Mouse (Mus musculus): ENCODE results near the gene Slc17a5. TPM values are rescaled to one million over a fixed set of nuclear protein-coding genes. Genes with fewer than 3 reads are reported as not detected.

Slc17a5 gene
- 7.0 and 9.0 TPM in 2 replicates for total RNA-seq (2017)

- peak; percentile 98 for ATAC-seq (ENCODE audit: extremely low read depth, insufficient number of reproducible peaks, low FRiP score, poor library complexity, severe bottlenecking)
Observed at GRCm38 (mm10) chr9:78587914-78588313, at the start of gene Slc17a5. Slc17a5 (minus strand) TSS chr9:78588041.

GRCm38 (mm10) chr9:78633976-78634375, 46.1 kb upstream of the Slc17a5 start:
- ATAC-seq (ENCODE audit: extremely low read depth, insufficient number of reproducible peaks, low FRiP score, poor library complexity, severe bottlenecking) = no peak

GRCm38 (mm10) chr9:78631755-78632434, 44.1 kb upstream of the Slc17a5 start:
- ATAC-seq (ENCODE audit: extremely low read depth, insufficient number of reproducible peaks, low FRiP score, poor library complexity, severe bottlenecking) = no peak

- ATAC-seq (ENCODE audit: extremely low read depth, insufficient number of reproducible peaks, low FRiP score, poor library complexity, severe bottlenecking) = no peak
Observed at GRCm38 (mm10) chr9:78629991-78630390, 42.1 kb upstream of the Slc17a5 start.

GRCm38 (mm10) chr9:78623301-78623747, 35.5 kb upstream of the Slc17a5 start:
- ATAC-seq (ENCODE audit: extremely low read depth, insufficient number of reproducible peaks, low FRiP score, poor library complexity, severe bottlenecking) = no peak

DNA sequence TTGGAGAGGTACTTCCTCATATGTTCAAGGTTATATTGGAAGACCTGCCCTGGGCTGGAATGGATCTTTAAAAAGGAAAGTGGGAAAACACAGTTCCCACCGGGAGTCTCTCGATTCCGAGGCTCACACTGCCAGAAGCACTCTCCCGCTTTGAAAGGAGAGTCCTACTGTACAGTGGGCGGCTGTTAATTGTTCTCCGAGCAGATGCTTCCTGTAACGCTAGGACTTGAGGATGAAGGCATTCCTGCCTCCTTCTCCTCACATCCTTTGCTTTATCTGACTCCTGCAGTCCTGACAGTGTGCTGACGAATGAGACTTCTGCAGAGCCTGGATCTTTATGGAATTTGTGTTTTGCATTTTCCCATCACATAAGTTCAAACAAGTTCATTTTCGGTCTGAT, 31.4 kb upstream of the Slc17a5 start:
- ATAC-seq (ENCODE audit: extremely low read depth, insufficient number of reproducible peaks, low FRiP score, poor library complexity, severe bottlenecking) = no peak

DNA sequence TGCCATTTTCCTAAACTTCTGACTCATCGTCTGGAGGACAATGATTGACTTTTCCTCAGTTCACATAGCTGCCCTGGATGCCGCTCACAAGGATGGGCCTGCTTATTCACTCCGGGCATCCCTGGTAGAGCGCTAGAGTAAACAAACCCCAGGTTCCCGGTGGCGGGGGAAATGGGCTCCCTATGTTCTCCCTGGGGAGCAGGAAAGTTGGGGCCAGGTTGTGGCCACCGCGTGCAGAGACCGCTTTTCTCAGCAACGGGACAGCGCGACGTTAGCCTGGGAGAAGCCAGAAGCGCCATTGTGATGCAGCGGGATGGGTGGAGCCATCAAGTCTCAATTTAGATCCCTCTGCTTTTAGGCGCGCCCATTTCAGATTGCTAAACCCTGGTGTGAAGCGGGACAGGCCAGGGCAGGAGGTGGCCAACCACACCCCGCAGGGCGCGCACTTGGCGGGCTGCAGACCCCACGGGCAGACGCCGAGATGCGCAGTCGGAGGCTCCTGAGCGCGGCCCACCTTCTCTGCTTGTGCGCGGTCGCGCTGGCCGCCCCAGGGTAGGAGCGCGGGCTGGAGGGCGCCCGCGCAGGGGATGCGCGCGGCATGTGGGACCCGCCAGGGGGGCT, 27.7 kb upstream of the Slc17a5 start, which contains the start of gene Cd109:
Cd109 (plus strand) TSS at position 146 of the 621 bp plus-strand sequence.
- no peak for ATAC-seq (ENCODE audit: extremely low read depth, insufficient number of reproducible peaks, low FRiP score, poor library complexity, severe bottlenecking)

- no peak for ATAC-seq (ENCODE audit: extremely low read depth, insufficient number of reproducible peaks, low FRiP score, poor library complexity, severe bottlenecking)
Observed at GRCm38 (mm10) chr9:78614201-78614600, 26.4 kb upstream of the Slc17a5 start.

DNA sequence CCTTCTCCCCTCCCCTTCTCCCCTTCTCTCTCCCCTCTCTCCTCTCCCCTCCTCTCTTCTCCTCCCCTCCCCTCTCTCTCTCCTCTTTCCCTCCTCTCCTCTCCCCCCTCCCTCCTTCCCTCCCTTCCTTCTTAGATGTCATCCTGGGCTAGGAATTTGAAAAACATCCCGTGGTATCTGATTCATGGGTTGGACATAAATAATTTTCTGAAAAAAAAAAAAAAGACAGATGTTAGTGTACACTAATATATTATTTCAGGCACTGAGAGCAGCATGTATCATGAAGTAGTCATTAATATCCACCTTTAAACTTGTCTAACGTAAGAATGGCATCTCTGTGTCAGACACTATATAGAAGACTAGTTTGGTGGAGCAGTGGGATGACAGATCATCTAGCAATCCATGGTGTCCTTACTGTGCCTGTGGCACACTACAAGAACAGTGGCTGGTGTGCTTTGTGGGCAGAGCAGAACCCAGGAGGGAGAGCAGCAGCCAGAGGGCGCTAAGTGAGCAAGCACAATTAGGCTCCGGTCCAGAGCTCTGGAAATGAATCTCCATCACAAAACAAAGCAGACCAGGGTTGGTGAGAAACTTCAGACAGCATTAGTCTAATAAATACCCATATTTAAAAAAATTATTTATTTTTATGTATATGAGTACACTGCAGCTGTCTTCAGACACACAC, 13.3 kb upstream of the Slc17a5 start:
- ATAC-seq (ENCODE audit: extremely low read depth, insufficient number of reproducible peaks, low FRiP score, poor library complexity, severe bottlenecking) = no peak

- no peak for ATAC-seq (ENCODE audit: extremely low read depth, insufficient number of reproducible peaks, low FRiP score, poor library complexity, severe bottlenecking)
Observed at GRCm38 (mm10) chr9:78599927-78600326, 12.1 kb upstream of the Slc17a5 start.

GRCm38 (mm10) chr9:78596834-78597233, 9.0 kb upstream of the Slc17a5 start:
- ATAC-seq (ENCODE audit: extremely low read depth, insufficient number of reproducible peaks, low FRiP score, poor library complexity, severe bottlenecking) = peak; percentile 87

DNA sequence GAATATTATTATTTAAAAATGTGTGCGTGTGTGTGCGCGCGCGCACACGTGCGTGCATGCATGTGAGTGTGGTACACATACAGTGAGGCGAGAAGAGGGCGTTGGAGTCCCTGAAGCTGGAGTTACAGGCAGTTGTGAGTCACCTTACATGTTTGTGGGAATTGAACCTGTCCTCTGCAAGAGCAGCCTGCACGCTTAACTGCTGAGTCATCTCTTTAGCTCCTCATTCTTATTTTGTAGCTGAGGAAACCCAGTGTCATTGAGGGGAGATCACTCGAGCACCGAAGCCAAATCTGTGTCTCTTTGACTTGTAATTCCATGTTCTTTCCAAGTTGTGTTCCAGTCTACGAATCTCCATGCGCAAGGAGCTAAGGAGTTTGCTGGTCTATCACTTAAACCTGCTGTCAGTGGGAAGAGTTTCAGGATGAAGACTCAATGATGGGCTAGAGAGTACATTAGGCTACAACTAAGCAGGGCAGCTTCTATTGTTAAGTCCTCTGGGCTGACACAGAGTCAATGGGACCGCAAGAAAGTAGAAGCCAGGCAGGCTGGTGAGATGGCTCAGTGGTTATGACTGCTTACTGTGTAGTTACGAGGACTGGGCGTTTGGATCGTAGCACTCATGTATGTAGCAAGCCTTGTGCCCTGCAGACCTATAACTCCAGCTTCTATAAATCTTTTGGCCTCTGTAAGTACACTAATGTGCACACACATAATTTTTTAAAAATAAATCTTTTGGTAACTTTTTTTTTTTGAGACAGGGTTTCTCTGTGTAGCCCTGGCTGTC, 8.1 kb upstream of the Slc17a5 start:
- no peak for ATAC-seq (ENCODE audit: extremely low read depth, insufficient number of reproducible peaks, low FRiP score, poor library complexity, severe bottlenecking)

GRCm38 (mm10) chr9:78595257-78595656, 7.4 kb upstream of the Slc17a5 start:
- ATAC-seq (ENCODE audit: extremely low read depth, insufficient number of reproducible peaks, low FRiP score, poor library complexity, severe bottlenecking) = no peak

DNA sequence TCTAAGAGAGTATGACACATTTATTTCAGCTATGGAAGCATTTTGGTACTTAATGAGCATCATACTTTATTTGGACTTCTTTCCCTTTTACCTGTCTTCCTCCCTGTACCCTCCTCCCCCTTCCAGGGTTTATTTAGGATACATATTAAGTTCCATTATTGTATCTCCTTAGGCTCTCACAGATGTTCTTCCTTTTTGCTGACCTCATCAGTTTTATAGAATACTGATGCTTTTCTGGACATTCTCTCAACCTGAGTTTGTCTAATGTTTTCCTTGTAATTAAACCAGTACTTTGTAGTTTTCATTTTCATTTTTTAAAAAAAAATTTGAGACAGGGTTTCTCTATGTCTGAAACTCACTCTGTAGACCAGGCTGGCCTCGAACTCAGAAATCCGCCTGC, 2.6 kb upstream of the Slc17a5 start:
- no peak for ATAC-seq (ENCODE audit: extremely low read depth, insufficient number of reproducible peaks, low FRiP score, poor library complexity, severe bottlenecking)

- ATAC-seq (ENCODE audit: extremely low read depth, insufficient number of reproducible peaks, low FRiP score, poor library complexity, severe bottlenecking) = 0 out of 2 replicates have a peak, but pooled peaks have one; percentile 15
Observed at GRCm38 (mm10) chr9:78588411-78589033, 681 bp upstream of the Slc17a5 start.

GRCm38 (mm10) chr9:78587218-78587883, 490 bp downstream of the Slc17a5 start:
- no peak; the same call in 1 of the 2 replicates for ATAC-seq (ENCODE audit: extremely low read depth, insufficient number of reproducible peaks, low FRiP score, poor library complexity, severe bottlenecking)

GRCm38 (mm10) chr9:78579644-78580396, 8.0 kb downstream of the Slc17a5 start:
- ATAC-seq (ENCODE audit: extremely low read depth, insufficient number of reproducible peaks, low FRiP score, poor library complexity, severe bottlenecking) = no peak

DNA sequence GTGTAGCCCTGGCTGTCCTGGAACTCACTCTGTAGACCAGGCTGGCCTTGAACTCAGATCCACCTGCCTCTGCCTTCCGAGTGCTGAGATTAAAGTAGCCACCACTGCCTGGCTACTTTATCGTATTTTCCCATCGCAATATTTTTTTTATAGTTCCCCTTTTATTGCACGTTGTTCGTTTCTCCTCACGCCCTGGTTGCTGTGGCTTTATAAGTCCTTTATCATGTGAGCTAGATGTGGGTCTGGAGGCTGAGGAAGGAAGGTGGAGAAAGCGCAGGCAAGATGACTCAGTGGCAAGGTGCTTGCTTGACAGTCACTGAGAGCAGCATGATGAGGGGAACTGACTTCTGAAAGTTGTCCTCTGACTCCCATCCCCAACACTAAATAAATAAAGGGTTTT, 9.0 kb downstream of the Slc17a5 start:
- no peak for ATAC-seq (ENCODE audit: extremely low read depth, insufficient number of reproducible peaks, low FRiP score, poor library complexity, severe bottlenecking)
